Mouse (Mus musculus) midbrain, embryonic 10.5 days (tissue): ENCODE measurements at regions not wholly inside any gene's neighbourhood (a gene's known extent, or its start where the extent isn't known, plus 50 kb on each side); places are given as distances from the start of the nearest gene placed in this dataset.
A peak's percentile ranks its signal among the peaks of the same experiment; 100 is the strongest.

Experiments used
- DNase-seq: peaks from one replicate; pipeline ENCODE4 v3.0.0-alpha.2; 2017; ENCODE audit warnings: low spot score
- H3K27ac ChIP-seq: fragments of 300-500 bp; sonication (generic); replicated peaks from 2 replicates; pipeline ENCODE4 v1.5.1; 2016; ENCODE audit warnings: mild to moderate bottlenecking
- H3K27me3 ChIP-seq: fragments of 300-500 bp; sonication (generic); 2 replicates; pipeline ENCODE4 v1.6.1; 2016; ENCODE audit warnings: low read depth, mild to moderate bottlenecking; ENCODE audit not compliant: poor library complexity, severe bottlenecking
- H3K36me3 ChIP-seq: fragments of 300-500 bp; sonication (generic); 2 replicates; pipeline ENCODE4 v1.6.1; 2016; ENCODE audit warnings: mild to moderate bottlenecking, moderate library complexity
- H3K4me1 ChIP-seq: fragments of 300-500 bp; sonication (generic); 2 replicates; pipeline ENCODE4 v1.6.1; 2016
- H3K4me3 ChIP-seq: fragments of 300-500 bp; sonication (generic); 2 replicates; pipeline ENCODE4 v1.5.1; 2016; ENCODE audit warnings: mild to moderate bottlenecking, moderate library complexity
- H3K9me3 ChIP-seq: fragments of 300-500 bp; sonication (generic); replicated peaks from 2 replicates; pipeline ENCODE4 v1.6.1; 2016; ENCODE audit warnings: mild to moderate bottlenecking
- WGBS: fragments of 180-500 bp; shearing (Covaris S2); methylation state at CpG from one replicate; pipeline ENCODE4 v1.1.7; 2016; 5-methylcytosine and 5-hydroxymethylcytosine counted together

GRCm38 (mm10) chr14:115040091-115040571, 51.9 kb upstream of the Gpc5 start:
- H3K36me3 ChIP-seq = peaks cover 25% of the 10 kb centered on the region

GRCm38 (mm10) chr14:115040578-115041206, 51.3 kb upstream of the Gpc5 start:
- peak overlapping the region; percentile 91 for H3K4me3 ChIP-seq
- DNase-seq = peak; percentile 93
- H3K36me3 ChIP-seq = peaks cover 31% of the 10 kb centered on the region
- peak overlapping the region; percentile 100 for H3K27ac ChIP-seq
- WGBS = under 1% methylated on average over 94 of the region's 94 CpGs
- peaks cover 19% of the 10 kb centered on the region for H3K27me3 ChIP-seq
- H3K9me3 ChIP-seq = no peaks in the 10 kb centered on the region
- peaks cover 42% of the 10 kb centered on the region for H3K4me1 ChIP-seq

More at GRCm38 (mm10) chr14:115040091-115040571, 51.9 kb upstream of the Gpc5 start:
- peak; percentile 76 for DNase-seq
- no peaks in the 10 kb centered on the region for H3K9me3 ChIP-seq
- WGBS = 3% methylated on average over 30 of the region's 30 CpGs
- peak overlapping the region; percentile 91 for H3K4me3 ChIP-seq
- H3K4me1 ChIP-seq = peaks cover 41% of the 10 kb centered on the region
- H3K27ac ChIP-seq = peak overlapping the region; percentile 100
- H3K27me3 ChIP-seq = peaks cover 19% of the 10 kb centered on the region

GRCm38 (mm10) chr14:115041336-115042054, 50.5 kb upstream of the Gpc5 start:
- WGBS = under 1% methylated on average over 76 of the region's 126 CpGs
- peak overlapping the region; percentile 91 for H3K4me3 ChIP-seq
- no peaks in the 10 kb centered on the region for H3K9me3 ChIP-seq
- peaks cover 39% of the 10 kb centered on the region for H3K36me3 ChIP-seq
- peaks cover 19% of the 10 kb centered on the region for H3K27me3 ChIP-seq
- peak overlapping the region; percentile 100 for H3K27ac ChIP-seq
- H3K4me1 ChIP-seq = peaks cover 44% of the 10 kb centered on the region
- peak; percentile 51 for DNase-seq

- peaks cover 45% of the 10 kb centered on the region for H3K36me3 ChIP-seq
- no peaks in the 10 kb centered on the region for H3K9me3 ChIP-seq
- under 1% methylated on average over 23 of the region's 51 CpGs for WGBS
- peaks cover 41% of the 10 kb centered on the region for H3K4me1 ChIP-seq
- H3K27me3 ChIP-seq = peaks cover 15% of the 10 kb centered on the region
- peak overlapping the region; percentile 91 for H3K4me3 ChIP-seq
- H3K27ac ChIP-seq = peak overlapping the region; percentile 100
- DNase-seq = peak; percentile 88
Measured at GRCm38 (mm10) chr14:115042055-115042564, 49.9 kb upstream of the Gpc5 start.
